ENCODE assay signal across 8 mouse cellular contexts in genomic region chr5:5342410-5343137, GRCm38 (mm10).
DNase-seq lines count a peak whose midpoint lies in the region; ATAC-seq and TF ChIP-seq lines count a peak whose summit lies in the region.

No protein-coding gene starts in this region.

- peak overlapping the region; percentile 15; the same call in 1 of the 2 replicates for H3K4me2 ChIP-seq in embryonic facial prominence, embryonic 15.5 days (replicated peaks)
- no peak overlapping the region for H3K4me2 ChIP-seq in liver, embryonic 11.5 days
- H3K4me2 ChIP-seq in neural tube, embryonic 14.5 days (ENCODE audit: low read depth, low read length) = no peak overlapping the region

- H3K4me1 ChIP-seq in kidney, adult 2 months (ENCODE audit: control insufficient read depth, insufficient read depth, low read length) = no peaks in the 10 kb centered on the region
- peaks cover 18% of the 10 kb centered on the region for H3K4me1 ChIP-seq in embryonic facial prominence, embryonic 15.5 days
- H3K4me1 ChIP-seq in liver, embryonic 11.5 days (replicated peaks; ENCODE audit: control insufficient read depth, insufficient read depth, low read length) = peaks cover 7% of the 10 kb centered on the region; the same call in 1 of the 2 replicates
- H3K4me1 ChIP-seq in neural tube, embryonic 14.5 days (ENCODE audit: control insufficient read depth, insufficient read depth, low read length) = peaks cover 15% of the 10 kb centered on the region

- H3K36me3 ChIP-seq in kidney, adult 2 months (ENCODE audit: control insufficient read depth, insufficient read depth, low read length) = no peaks in the 10 kb centered on the region
- H3K36me3 ChIP-seq in embryonic facial prominence, embryonic 15.5 days = no peaks in the 10 kb centered on the region
- no peaks in the 10 kb centered on the region for H3K36me3 ChIP-seq in liver, embryonic 11.5 days (ENCODE audit: control insufficient read depth, insufficient read depth, low read length)
- H3K36me3 ChIP-seq in neural tube, embryonic 14.5 days (ENCODE audit: control insufficient read depth, insufficient read depth, low read length) = no peaks in the 10 kb centered on the region

- no peak overlapping the region for H3K9ac ChIP-seq in embryonic facial prominence, embryonic 15.5 days
- H3K9ac ChIP-seq in liver, embryonic 11.5 days (ENCODE audit: low read depth, low read length) = no peak overlapping the region
- H3K9ac ChIP-seq in neural tube, embryonic 14.5 days (replicated peaks; ENCODE audit: low read depth, low read length) = no peak overlapping the region

- H3K9me3 ChIP-seq in embryonic facial prominence, embryonic 15.5 days (replicated peaks) = no peaks in the 10 kb centered on the region
- H3K9me3 ChIP-seq in liver, embryonic 11.5 days (ENCODE audit: control insufficient read depth, low read length) = no peaks in the 10 kb centered on the region
- no peaks in the 10 kb centered on the region for H3K9me3 ChIP-seq in neural tube, embryonic 14.5 days (ENCODE audit: control insufficient read depth, low read length)

- H3K27me3 ChIP-seq in kidney, adult 2 months (replicated peaks; ENCODE audit: control insufficient read depth, insufficient read depth, low read length) = no peaks in the 10 kb centered on the region
- no peaks in the 10 kb centered on the region for H3K27me3 ChIP-seq in embryonic facial prominence, embryonic 15.5 days
- H3K27me3 ChIP-seq in liver, embryonic 11.5 days (replicated peaks; ENCODE audit: control insufficient read depth, insufficient read depth, low read length) = no peaks in the 10 kb centered on the region
- no peaks in the 10 kb centered on the region for H3K27me3 ChIP-seq in neural tube, embryonic 14.5 days (ENCODE audit: control insufficient read depth, insufficient read depth, low read length)

- H3K4me3 ChIP-seq in kidney, adult 2 months (ENCODE audit: insufficient read depth, low read depth, low read length) = no peak overlapping the region
- H3K4me3 ChIP-seq in embryonic facial prominence, embryonic 15.5 days (replicated peaks) = no peak overlapping the region
- no peak overlapping the region for H3K4me3 ChIP-seq in liver, embryonic 11.5 days (ENCODE audit: low read depth, low read length)
- no peak overlapping the region for H3K4me3 ChIP-seq in neural tube, embryonic 14.5 days (ENCODE audit: low read depth, low read length)

- ATAC-seq in embryonic facial prominence, embryonic 15.5 days (ENCODE audit: insufficient number of reproducible peaks, low FRiP score, low TSS enrichment, low read depth) = peak; percentile 77
- peak; percentile 65 for ATAC-seq in liver, embryonic 11.5 days (replicated peaks; ENCODE audit: low FRiP score)
- ATAC-seq in neural tube, embryonic 14.5 days (ENCODE audit: low read depth) = peak; percentile 91

- no peak overlapping the region for H3K27ac ChIP-seq in kidney, adult 2 months (ENCODE audit: insufficient read depth, low read depth, low read length)
- peak overlapping the region; percentile 63; the same call in 1 of the 2 replicates for H3K27ac ChIP-seq in embryonic facial prominence, embryonic 15.5 days (replicated peaks)
- 0 out of 2 replicates have a peak overlapping the region, but pooled peaks have one; percentile 1 for H3K27ac ChIP-seq in liver, embryonic 11.5 days (ENCODE audit: low read depth, low read length)
- H3K27ac ChIP-seq in neural tube, embryonic 14.5 days (ENCODE audit: low read depth, low read length) = peak overlapping the region; percentile 66

- TF ChIP-seq CTCF in kidney, adult 2 months (conservative IDR thresholded peaks at IDR 0.05; ENCODE audit: insufficient read depth, insufficient read length, low read depth, low read length) = no peak

- 50% methylated on average over 11 of the region's 11 CpGs for WGBS in kidney, adult 2 months
- 18% methylated on average over 11 of the region's 11 CpGs for WGBS in embryonic facial prominence, embryonic 15.5 days
- 60% methylated on average over 11 of the region's 11 CpGs for WGBS in liver, embryonic 11.5 days
- WGBS in neural tube, embryonic 14.5 days = 47% methylated on average over 11 of the region's 11 CpGs

- no peak for TF ChIP-seq POLR2A in kidney, adult 2 months (IDR thresholded peaks at IDR 0.05; ENCODE audit: low read depth, low read length)

- DNase-seq in kidney, adult 2 months = peak; percentile 43
- no peak for DNase-seq in kidney, adult 8-10 months
- peak; percentile 71 to 79 for DNase-seq in heart, adult 9 months (ENCODE audit: low spot score in 2 of 2)
- DNase-seq in kidney, postnatal 14 days = peak; percentile 80
- DNase-seq in liver, embryonic 11.5 days (ENCODE audit: low spot score) = peak; percentile 48
- DNase-seq in spleen, adult 12 weeks (ENCODE audit: low spot score) = no peak

Comparison
In these comparisons a context has a peak if more than half of its experiments do, and no peak if none do; other contexts are left out.
1. DNase-seq: peak in kidney, adult 2 months (single experiment), heart, adult 9 months (2 of 2), kidney, postnatal 14 days (single experiment) and liver, embryonic 11.5 days (single experiment); none in kidney, adult 8-10 months (0 of 2) and spleen, adult 12 weeks (single experiment).
2. Peak in every context shown above with its lines, with median percentiles within 50 percentile points of each other: ATAC-seq.